Mouse (Mus musculus): ENCODE data around the gene Mtg2.

The Mtg2 gene

DNA sequence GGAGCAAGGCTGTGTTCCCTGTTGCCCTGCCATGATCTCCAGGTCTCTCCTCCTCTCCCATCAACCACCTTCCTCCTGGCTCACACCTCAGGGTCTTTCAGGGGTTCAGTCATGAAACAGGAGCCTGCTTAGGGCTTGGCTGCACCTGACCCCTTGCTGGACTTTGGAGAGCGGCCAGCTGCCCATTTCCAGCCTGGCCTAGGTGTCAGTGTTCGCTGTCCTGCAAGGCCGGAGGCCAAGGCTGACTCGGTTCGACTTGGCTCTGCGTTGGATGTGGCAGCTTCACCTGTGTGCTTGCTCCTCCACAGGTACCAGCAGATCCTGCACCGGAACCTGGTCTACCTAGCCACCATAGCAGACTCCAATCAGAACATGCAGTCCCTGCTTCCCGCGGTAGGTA lies 17.4 kb upstream of the Mtg2 start:
- DNase-seq: no peak

DNA sequence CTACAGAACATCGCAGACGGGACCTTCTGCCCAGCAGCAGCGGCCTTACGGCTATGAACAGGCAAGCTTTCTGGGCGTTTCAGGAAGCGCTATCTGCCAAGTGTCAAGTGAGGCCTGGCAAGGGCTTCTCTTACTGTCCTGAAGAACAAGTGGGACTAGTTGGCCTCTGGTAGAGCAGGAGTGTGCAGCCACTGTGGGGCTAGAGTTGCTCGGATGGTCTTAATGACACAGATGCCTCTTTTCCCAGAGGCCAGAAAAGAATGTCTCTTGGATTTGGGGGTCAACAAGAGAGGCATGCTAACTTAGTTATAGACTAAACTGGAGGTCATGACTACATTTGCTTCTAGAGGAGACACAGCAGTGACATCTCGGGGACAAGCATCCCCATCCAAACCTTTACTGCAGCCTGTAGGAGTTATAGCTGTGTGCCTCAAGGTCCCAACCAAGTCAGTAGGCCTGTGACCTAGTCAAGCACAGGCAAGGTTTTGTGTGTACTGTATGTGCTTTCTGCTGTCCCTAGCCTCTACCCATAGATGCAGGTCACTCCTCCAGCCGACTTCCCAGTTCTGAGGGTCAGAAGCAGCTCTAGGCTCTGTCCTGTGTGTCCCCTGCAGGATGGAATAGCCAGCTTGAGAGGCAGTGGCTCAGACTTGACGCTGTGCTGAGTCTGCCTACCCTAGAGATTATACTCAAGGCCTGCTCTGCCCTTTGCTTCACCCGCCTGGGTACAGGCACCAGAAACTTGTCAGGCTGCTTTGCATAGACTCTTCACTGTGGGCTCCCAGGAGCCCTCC lies 6.9 kb upstream of the Mtg2 start:
- no peak for DNase-seq

DNA sequence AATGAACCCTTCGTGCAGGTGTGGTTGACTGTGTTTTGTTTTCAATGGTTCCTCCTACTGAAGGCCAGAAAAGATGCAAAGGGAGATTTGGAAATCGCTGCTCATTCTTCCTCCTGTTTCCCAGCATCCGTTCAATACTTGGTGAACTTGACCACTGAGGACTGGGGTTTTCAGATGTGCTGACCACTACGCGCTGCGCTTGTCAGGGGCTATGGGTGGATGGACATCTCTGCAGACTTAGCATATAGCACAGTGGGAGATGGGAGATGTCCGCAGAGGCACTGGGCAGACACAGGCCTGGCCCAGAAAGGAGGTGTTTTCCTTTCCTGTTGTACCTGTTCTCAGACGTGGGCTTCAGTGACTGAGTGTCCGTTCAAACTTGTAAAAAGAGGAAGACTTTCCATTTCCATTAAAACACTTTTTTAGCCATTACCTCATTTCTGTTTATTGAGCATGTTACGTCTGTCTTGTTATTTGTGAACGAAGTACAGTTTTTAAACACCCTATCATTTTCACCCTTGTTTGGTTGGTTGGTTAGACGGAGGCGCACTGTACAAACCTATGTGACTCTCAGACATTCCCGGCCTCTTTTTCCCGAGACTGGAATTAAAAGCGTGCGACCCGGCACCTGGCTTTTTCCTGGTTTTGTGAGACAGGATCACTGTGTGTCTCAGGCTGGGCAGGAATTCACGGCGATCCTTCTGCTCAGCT lies 463 bp upstream of the Mtg2 start:
- no peak for DNase-seq

DNA sequence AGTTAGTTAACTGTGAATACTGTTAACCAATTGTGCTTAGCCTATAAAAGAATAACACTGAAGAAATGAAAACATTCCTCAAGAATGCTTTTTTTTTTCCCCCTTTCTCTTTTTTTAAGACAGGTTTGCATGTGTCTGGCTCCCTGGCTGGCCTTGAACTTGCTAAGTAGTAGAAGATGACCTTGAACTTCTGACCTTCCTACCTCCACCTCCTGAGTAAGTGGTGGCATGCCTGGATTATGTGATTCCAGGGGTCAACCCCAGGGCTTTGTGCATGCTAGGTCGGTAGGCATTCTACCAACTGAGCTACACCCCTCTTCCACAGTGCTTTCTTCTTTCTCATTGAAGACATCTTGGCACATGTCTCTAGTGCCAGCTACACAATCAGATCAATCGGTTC lies 1.3 kb downstream of the Mtg2 start:
- no peak for DNase-seq

DNA sequence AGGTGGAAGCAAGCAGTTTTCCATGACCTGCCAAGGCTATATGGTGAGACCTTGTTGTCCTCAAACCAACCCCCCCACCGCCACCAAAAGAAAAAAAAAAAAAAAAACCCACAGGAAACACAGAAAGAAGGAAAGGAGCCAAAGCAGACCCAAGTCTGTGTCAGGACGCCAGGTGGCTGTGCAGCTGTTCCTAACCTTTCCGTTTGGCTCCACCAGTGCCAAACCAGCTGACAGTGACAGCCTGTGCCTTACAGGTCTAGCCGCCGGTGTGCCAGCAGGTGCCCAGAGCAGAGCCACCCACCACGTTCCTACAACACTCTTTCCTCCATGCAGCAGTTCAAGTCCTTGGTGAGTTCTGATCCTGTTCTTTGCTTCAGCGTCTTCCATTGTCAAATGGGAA lies 2.5 kb downstream of the Mtg2 start:
- no peak for DNase-seq

DNA sequence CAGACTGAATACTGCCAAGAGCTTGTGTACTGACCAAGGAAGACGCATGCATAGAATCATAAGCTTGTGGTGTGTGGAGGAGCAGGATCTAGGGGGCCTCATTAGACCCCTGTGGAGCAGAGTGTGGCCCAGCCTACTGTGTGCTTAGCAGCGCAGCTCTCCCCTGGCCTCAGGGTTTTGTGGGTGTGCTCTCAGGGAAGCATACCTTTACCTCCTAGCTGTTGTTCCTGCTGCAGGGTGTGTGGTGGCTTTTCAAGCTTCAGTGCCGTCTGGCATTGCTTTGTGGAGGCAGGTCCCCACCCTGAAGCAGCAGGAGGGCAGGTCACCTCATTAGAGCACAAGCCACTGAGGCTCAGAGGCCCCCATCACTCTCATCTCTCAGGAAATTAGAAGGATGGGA lies 7.2 kb downstream of the Mtg2 start:
- no peak for DNase-seq

DNA sequence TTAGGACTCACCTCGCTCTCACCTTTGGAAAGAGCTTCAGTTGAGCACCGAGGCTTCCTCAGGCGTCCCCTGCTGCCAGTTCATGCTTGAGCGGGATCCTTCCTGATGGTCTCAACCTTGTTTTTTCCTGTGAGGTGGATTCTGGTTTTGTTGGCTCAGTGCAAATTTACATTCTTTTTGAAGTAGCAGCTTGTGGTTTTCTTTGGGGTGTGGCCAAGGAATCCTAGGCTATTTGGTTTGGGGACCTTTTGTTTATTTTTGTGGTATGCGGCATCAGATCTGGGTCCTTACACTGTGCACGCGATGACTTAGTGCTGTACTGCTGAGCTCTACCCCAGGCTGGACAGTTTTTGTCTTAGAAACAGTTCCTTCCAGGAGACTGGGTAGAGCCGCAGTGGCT lies 10.3 kb downstream of the Mtg2 start:
- DNase-seq: no peak

DNA sequence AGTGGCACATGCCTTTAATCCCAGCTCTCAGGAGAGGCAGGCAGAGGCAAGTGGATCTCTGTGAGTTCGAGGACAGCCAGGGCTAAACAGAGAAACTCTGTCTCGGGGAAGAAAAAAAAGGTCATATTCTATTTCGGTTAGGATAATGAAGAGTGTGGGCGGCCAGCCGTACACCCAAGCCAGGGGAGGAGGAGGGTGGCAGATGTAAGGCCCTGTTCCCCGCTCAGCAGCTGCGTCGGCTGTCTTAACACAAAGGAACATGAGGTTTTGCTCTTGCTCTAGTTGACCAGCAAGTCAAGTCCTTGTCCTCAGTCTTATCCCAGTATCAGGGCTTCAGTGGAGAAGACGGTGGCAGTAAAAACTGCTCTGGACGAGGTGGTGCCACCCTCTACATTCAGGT lies 12.7 kb downstream of the Mtg2 start:
- no peak for DNase-seq

DNA sequence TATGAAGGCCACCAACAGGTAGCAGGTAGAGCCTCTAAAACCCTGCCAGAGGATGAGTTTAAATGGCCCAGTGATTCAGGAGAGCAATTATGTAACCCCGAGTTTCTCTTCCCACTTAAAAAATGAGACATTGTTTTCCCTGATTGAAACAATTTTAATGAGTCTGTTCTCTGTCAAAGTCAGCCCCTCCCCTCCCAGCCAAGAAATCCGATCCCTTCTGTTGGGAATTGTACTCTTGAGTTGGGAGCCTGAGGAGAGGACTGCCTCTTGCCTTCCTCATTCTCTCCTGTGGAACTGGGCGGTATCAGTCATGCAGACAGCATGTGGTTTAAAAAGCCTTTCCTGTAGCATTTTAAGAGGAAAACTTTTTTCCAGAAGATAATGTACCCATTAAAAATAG lies 14.2 kb downstream of the Mtg2 start:
- no peak for DNase-seq

DNA sequence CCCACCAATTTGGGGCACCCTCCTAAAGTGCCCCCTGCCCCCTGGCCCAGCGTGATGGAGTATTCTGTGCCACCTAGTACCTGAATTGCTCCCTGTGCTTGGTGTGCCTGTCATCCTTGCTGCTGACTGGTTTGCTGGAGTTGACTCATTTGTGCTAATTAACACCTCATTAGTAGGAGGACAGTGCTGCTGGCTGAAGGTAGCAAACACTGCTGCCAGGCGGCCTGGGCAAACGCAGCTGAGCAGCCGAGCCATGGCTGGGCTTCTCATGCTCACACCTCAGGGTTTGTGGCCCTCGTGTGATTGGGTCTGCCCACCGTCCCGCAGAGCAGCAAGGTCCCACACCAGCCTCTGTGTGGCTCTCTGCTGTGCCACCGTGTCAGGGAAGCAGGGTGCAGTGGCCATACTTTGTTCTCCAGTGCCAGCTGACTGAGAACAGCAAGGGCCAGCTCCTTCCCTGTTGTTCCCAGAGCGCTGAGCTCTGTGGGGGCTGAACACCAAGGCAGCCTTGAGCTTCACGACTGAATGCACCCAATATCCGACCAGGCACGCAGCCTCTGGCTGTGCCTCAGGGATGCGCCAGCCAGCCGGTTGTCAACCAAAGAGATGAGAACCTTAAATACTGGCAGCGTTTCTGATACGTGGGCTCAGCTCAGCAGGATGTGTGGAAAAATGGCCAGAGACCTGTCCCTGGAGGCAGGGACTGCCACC lies 15.7 kb downstream of the Mtg2 start:
- no peak for DNase-seq

DNA sequence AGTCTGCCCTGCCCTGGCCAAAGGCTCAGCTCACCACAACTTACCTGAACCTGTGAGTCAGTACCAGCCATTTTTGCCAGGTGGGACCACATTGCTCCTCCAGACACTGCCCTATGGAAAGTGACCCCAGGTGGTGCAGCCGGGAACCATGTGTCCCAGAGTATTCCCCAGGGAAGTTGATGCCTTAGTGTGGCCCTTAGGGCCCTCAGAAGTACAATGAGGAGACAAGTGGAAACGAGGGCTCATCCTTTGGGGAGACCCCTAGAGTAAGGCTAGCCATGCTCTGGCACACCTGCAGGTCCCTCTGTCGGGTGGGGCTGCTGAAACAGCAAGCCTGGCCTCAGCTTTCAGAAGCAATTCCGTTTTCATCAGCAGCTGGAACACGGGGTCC lies 16.2 kb downstream of the Mtg2 start:
- DNase-seq: no peak

DNA sequence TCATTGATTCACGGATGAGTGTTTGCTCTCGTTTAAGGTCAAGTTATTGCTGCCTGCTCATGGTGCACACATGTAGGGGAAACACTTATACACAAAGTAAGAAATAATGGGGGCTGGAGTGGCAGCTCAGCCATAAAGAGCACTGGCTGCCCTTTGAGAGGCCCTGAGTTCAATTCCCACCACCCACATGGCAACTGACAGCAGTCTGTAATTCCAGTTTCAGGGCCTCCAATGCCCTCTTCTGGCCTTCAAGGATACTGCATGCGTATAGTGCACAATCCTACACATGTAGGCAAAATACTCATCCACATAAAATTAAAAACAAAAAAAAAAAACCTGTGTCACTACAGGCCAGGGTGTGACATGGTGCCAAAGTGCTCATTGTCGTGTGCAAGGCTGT lies 17.1 kb downstream of the Mtg2 start:
- DNase-seq: no peak

DNA sequence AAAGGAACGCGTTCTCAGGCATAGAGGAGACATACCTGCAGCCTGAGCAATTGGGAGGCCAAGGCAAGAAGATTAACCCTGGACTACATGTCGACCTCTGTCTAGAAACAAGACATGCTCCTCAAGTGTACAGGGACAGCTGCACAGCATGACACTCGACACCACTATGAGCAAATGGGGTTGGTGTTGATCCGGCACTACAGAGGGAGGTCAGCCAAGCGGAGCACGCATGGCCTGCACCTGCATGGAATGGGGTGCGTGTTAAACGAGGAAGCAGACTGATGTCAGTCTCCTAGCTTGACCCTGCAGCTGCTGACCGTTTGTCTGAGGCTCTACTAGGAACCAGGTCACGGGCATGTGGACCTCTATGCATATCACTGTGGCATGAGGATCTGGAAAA lies 19.9 kb downstream of the Mtg2 start:
- no peak for DNase-seq

DNA sequence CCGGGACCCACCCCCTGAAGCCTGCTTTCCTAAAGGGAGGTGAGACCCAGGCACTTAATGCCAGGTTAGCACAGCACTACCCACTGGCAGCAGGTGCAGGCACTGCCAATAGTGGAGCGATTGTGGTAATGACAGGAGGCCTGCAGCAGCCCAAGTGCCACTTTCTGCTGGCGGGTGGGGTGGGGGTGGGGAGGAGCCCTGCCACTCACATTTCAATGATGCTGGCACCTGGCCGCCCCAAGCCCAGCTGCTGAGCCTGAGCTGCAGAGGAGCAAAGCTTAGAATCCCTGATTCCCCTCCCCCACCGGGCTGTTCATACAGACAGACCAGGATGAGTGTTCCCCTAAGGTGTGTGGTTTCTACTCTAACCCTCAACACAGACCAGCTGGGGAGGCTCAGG lies 25.3 kb downstream of the Mtg2 start:
- DNase-seq: no peak

DNA sequence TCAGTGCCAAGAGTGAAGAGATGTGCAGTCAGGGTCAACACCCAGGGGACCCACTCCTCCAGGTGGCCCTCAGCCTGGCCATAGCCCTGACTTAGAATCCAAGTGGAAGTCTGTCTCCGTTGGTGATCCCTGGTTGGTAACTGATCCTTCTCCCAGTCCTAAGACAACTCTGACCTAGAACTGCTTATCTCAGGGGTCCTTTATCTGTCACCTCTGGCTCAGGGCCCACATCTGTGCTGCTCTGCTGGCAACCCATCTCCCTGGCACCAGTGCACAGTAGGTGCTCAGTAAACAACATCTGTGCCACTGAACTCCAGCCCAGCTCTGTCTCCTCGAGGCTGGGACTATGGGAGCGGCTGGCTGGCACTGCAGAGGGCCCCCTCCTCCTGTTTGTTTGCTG lies 27.2 kb downstream of the Mtg2 start:
- DNase-seq: no peak

DNA sequence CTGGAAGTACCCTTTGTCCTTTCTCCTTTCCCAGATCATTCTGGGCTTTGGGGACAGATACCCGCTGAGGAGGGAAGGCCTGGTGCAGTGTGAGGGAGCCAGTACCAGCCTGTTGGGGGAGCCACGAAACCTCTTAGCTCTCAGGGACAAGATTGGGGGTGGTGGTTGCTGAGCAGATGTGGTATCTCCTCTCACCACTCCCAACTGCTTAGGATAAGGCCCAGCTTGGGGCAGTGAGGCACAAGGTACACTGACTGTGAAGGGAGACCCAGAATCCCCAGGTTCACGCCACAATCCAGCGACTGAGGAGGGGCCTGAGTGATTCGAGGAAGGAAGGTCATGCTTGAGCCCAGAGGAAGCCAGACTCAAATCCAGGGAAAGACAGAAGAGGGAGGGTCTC lies 27.8 kb downstream of the Mtg2 start:
- DNase-seq: no peak

DNA sequence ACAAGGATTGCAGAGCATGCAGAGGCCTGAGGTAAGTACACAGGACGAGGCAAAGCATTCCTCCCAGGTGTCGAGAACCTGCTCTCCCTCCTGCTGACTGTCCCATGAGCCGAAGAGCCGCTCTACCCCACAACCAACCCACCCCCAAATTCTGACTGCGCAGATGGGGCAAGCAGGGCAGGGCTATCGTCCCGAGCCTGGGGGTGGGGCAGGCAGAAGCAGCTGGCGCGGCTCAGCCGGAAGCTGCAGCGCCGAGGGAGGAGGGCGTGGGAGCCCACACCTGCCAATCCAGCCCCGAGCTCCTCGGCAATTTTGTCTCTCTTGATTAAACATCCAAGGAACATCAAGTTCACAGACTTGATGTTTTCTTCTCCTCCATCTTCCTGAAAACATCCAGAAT lies 29.1 kb downstream of the Mtg2 start:
- DNase-seq: no peak

DNA sequence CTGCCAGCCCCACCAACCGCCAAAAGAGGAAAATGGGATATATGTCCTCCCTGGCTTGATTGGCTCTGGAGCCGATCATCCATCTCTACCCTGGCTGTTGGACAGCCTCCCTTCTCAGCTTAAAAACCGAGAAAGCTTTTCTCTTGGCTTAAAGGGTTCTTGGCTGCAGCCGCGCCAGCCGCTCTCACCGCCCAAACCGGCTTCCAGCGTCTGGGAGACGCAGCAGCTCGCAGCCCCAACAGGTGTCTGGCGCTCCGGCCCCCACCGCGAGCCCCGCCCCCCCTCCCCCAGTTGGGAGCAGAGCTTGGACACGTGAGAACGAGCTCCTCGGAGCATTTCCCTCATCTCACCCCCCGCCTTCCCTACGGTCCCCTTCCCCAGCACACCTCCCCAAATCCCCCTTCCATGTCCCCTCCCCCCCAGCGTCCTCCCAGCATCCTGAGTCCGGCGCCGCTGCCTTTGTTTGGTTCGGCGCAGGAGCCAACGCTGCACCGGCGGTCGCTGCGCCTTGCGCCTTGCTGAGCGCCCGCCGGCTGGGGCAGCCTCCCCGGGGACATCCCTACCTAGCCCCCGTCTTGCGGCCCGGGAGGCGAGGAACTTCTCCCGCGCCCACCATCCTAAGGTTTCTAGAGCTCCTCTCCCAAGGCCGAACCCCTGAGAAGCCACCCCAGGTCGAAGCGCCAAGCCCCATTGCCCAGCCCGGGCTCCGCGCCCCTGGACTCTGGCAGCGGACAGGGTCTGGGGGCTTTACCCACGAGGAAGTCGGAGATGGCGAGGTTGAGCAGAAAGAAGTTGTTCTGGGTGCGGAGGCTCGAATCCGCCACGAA lies 33.0 kb downstream of the Mtg2 start:
- peak; percentile 47 for DNase-seq

DNA sequence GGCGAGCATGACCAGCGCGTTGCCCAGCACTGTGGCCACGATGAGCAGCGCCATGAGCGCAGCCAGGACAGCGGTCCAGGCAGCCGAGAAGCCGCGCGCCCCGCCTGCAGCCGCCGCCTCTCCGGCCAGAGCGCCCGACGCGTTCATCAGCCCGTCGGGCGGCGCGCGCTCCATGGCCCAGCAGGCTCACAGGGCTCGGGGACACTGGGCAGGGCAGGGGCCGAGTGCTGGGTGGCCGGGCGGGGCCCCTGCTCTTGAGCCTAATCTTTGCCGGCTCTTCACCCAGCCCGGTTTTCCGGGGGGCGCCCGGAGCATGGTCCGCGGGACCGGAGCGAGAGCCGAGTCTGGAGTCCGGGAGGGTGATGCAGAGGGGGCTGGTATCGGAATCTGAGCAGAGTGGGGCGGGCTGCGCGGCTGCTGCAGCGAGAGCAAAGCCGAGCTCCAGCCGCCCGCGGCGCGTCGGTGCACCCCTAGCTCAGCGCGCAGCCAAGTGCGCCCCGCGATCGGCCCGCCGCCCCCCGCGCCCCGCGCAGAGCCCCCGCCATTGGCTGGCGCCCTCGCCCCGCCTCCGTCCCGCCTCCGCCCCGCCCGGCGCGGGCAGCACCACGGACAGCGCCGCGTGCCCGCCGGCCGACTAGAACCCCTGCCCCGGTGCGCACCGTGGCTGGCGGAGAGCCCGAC lies 33.7 kb downstream of the Mtg2 start, which contains the start of gene Hrh3:
Gene Hrh3, minus strand, starts transcription at position 511 of the 681 bp plus-strand sequence.
- peak; percentile 75 for DNase-seq

DNA sequence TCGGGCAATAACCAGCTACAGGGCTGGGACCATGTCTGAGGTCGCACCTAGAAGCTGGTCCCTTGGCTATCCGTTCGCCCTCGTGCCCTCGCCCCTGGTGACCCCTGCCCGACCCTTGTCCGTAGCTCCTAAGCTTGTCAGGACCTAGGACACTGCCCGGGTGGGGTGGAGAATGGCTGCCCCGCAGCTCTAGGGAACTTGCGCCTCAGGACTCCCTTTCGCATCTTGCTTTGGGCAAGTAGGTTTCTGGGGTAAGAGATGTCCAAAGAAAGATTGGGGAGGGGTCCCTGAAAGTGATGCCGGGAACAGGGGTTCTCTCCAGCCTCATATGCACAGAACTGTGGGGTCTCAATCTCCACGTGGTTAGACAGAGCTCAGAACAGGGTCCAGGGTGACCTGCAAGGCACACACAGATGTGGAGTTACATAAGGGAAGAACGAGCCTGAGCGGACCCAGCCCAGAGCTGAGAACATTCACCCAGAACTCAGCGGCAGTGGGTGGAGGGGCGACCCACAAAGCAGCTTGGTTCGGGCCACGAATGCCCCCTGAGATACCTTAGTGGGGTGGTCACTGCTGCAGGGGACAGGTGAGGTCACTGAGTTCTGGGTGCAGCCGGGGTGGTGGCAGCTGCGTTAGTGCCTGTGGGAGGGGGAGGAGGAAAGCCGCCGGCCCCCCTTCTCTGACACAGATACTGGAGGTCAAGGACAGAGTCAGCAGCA lies 34.4 kb downstream of the Mtg2 start:
- no peak for DNase-seq

DNA sequence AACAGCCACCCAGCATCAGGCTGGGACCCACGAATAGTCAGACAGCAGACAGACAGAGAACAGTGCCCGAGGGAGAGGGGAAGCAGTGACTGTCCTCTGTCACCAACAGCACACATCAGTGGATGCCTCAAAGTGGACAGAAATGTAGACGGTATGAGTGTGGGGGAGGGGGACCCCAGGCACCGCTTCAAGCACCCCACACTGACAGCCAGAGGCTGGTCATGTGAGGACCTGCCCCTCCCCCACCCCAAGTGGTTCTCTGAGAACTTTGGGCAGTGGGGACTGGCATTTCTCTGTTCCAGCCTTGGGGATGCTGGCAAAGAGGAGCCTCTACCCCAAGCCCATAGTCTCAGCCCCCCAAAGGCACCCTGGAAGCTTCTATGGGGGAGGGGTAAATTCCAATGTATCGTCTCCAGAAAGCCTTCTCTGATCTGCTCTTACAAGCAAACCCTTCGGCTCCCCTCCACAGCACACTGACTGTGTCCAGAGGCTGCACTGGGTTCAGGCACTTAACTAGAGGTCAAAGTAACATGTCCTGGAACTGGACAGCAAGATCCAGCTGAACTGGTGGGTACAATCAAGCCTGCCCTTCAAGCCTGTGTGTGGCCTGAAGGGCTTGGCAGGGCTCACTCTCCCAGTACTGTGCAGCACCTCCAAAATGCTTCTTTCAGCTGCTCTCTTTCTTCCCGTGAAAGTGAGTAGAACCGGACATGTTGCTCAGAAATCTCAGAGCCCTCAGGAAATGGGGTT lies 35.2 kb downstream of the Mtg2 start:
- no peak for DNase-seq
